Mouse (Mus musculus): ENCODE results near the gene Rcc1l. TPM values are rescaled to one million over a fixed set of nuclear protein-coding genes. Genes with fewer than 3 reads are reported as not detected.

The Rcc1l gene
- polyA plus RNA-seq, 1 experiment from 2014 or later = 28.5 TPM

GRCm38 (mm10) chr5:134178536-134178935 lies 2.0 kb upstream of the Rcc1l start:
- 71% methylated on average over 7 of the region's 7 CpGs for WGBS
- peaks cover 18% of the 10 kb centered on the region for H3K4me1 ChIP-seq (ENCODE audit: control insufficient read depth, insufficient read depth, low read length)
- H3K27ac ChIP-seq (ENCODE audit: low read length) = no peak overlapping the region
- H3K9ac ChIP-seq (ENCODE audit: low read depth, low read length) = no peak overlapping the region
- H3K4me3 ChIP-seq (ENCODE audit: low read length) = no peak overlapping the region
- no peak for ATAC-seq
- no peaks in the 10 kb centered on the region for H3K36me3 ChIP-seq (ENCODE audit: control insufficient read depth, insufficient read depth, low read length)
- H3K27me3 ChIP-seq (replicated peaks; ENCODE audit: control insufficient read depth, insufficient read depth, low read length) = no peaks in the 10 kb centered on the region
- no peaks in the 10 kb centered on the region for H3K9me3 ChIP-seq (ENCODE audit: control insufficient read depth, low read length)
- H3K4me2 ChIP-seq (ENCODE audit: low read depth, low read length) = no peak overlapping the region

GRCm38 (mm10) chr5:134175696-134176095 lies 878 bp downstream of the Rcc1l start:
- Histone ChIP-seq H3K36me3 (ENCODE audit: control insufficient read depth, insufficient read depth, low read length) (0 out of 2 replicates have a peak, but pooled peaks cover 4% of the 10 kb centered on the region), H3K27ac (ENCODE audit: low read length) (peak overlapping the region; percentile 81), H3K4me3 (ENCODE audit: low read length) (peak overlapping the region; percentile 89), H3K9me3 (ENCODE audit: control insufficient read depth, low read length) (no peaks in the 10 kb centered on the region), H3K4me2 (ENCODE audit: low read depth, low read length) (peak overlapping the region; percentile 78), H3K4me1 (ENCODE audit: control insufficient read depth, insufficient read depth, low read length) (peaks cover 6% of the 10 kb centered on the region), H3K27me3 (replicated peaks; ENCODE audit: control insufficient read depth, insufficient read depth, low read length) (no peaks in the 10 kb centered on the region), H3K9ac (ENCODE audit: low read depth, low read length) (peak overlapping the region; percentile 83)
- ATAC-seq = peak; percentile 30
- WGBS = 8% methylated on average over 10 of the region's 10 CpGs

- Histone ChIP-seq H3K4me3 (ENCODE audit: low read length) (no peak overlapping the region), H3K4me1 (ENCODE audit: control insufficient read depth, insufficient read depth, low read length) (peaks cover 6% of the 10 kb centered on the region), H3K36me3 (ENCODE audit: control insufficient read depth, insufficient read depth, low read length) (0 out of 2 replicates have a peak, but pooled peaks cover 4% of the 10 kb centered on the region), H3K27ac (ENCODE audit: low read length) (no peak overlapping the region), H3K4me2 (ENCODE audit: low read depth, low read length) (no peak overlapping the region), H3K27me3 (replicated peaks; ENCODE audit: control insufficient read depth, insufficient read depth, low read length) (no peaks in the 10 kb centered on the region), H3K9ac (ENCODE audit: low read depth, low read length) (no peak overlapping the region), H3K9me3 (ENCODE audit: control insufficient read depth, low read length) (no peaks in the 10 kb centered on the region)
- no peak for ATAC-seq
- WGBS = 44% methylated on average over 4 of the region's 4 CpGs
Measured at GRCm38 (mm10) chr5:134173206-134173605, 3.4 kb downstream of the Rcc1l start.

GRCm38 (mm10) chr5:134170167-134170566 lies 6.4 kb downstream of the Rcc1l start:
- Histone ChIP-seq H3K27me3 (replicated peaks; ENCODE audit: control insufficient read depth, insufficient read depth, low read length) (no peaks in the 10 kb centered on the region), H3K4me1 (ENCODE audit: control insufficient read depth, insufficient read depth, low read length) (0 out of 2 replicates have a peak, but pooled peaks cover under 1% of the 10 kb centered on the region), H3K36me3 (ENCODE audit: control insufficient read depth, insufficient read depth, low read length) (peaks cover 10% of the 10 kb centered on the region; the same call in 1 of the 2 replicates), H3K4me2 (ENCODE audit: low read depth, low read length) (no peak overlapping the region), H3K27ac (ENCODE audit: low read length) (no peak overlapping the region), H3K9me3 (ENCODE audit: control insufficient read depth, low read length) (no peaks in the 10 kb centered on the region), H3K4me3 (ENCODE audit: low read length) (no peak overlapping the region), H3K9ac (ENCODE audit: low read depth, low read length) (no peak overlapping the region)
- WGBS = 88% methylated on average over 8 of the region's 8 CpGs
- ATAC-seq = 0 out of 2 replicates have a peak, but pooled peaks have one; percentile 25

GRCm38 (mm10) chr5:134169231-134169630 lies 7.3 kb downstream of the Rcc1l start:
- no peak for ATAC-seq
- WGBS = 89% methylated on average over 10 of the region's 10 CpGs
- H3K4me2 ChIP-seq (ENCODE audit: low read depth, low read length) = no peak overlapping the region
- no peak overlapping the region for H3K4me3 ChIP-seq (ENCODE audit: low read length)
- H3K27ac ChIP-seq (ENCODE audit: low read length) = no peak overlapping the region
- peaks cover 10% of the 10 kb centered on the region; the same call in 1 of the 2 replicates for H3K36me3 ChIP-seq (ENCODE audit: control insufficient read depth, insufficient read depth, low read length)
- no peaks in the 10 kb centered on the region for H3K9me3 ChIP-seq (ENCODE audit: control insufficient read depth, low read length)
- H3K9ac ChIP-seq (ENCODE audit: low read depth, low read length) = no peak overlapping the region
- no peaks in the 10 kb centered on the region for H3K4me1 ChIP-seq (ENCODE audit: control insufficient read depth, insufficient read depth, low read length)
- no peaks in the 10 kb centered on the region for H3K27me3 ChIP-seq (replicated peaks; ENCODE audit: control insufficient read depth, insufficient read depth, low read length)

GRCm38 (mm10) chr5:134168033-134168432 lies 8.5 kb downstream of the Rcc1l start:
- WGBS = 87% methylated on average over 9 of the region's 9 CpGs
- Histone ChIP-seq H3K27ac (ENCODE audit: low read length) (no peak overlapping the region), H3K9me3 (ENCODE audit: control insufficient read depth, low read length) (no peaks in the 10 kb centered on the region), H3K4me1 (ENCODE audit: control insufficient read depth, insufficient read depth, low read length) (no peaks in the 10 kb centered on the region), H3K9ac (ENCODE audit: low read depth, low read length) (no peak overlapping the region), H3K27me3 (replicated peaks; ENCODE audit: control insufficient read depth, insufficient read depth, low read length) (no peaks in the 10 kb centered on the region), H3K4me3 (ENCODE audit: low read length) (no peak overlapping the region), H3K4me2 (ENCODE audit: low read depth, low read length) (no peak overlapping the region), H3K36me3 (ENCODE audit: control insufficient read depth, insufficient read depth, low read length) (peaks cover 10% of the 10 kb centered on the region; the same call in 1 of the 2 replicates)
- ATAC-seq = no peak

- Histone ChIP-seq H3K36me3 (ENCODE audit: control insufficient read depth, insufficient read depth, low read length) (peaks cover 6% of the 10 kb centered on the region), H3K4me1 (ENCODE audit: control insufficient read depth, insufficient read depth, low read length) (no peaks in the 10 kb centered on the region), H3K27ac (ENCODE audit: low read length) (no peak overlapping the region), H3K9ac (ENCODE audit: low read depth, low read length) (no peak overlapping the region), H3K4me3 (ENCODE audit: low read length) (no peak overlapping the region), H3K9me3 (ENCODE audit: control insufficient read depth, low read length) (no peaks in the 10 kb centered on the region), H3K4me2 (ENCODE audit: low read depth, low read length) (no peak overlapping the region), H3K27me3 (replicated peaks; ENCODE audit: control insufficient read depth, insufficient read depth, low read length) (no peaks in the 10 kb centered on the region)
- ATAC-seq = no peak
- WGBS = 89% methylated on average over 7 of the region's 7 CpGs
Measured at GRCm38 (mm10) chr5:134166642-134167041, 9.9 kb downstream of the Rcc1l start.

- WGBS = 61% methylated on average over 5 of the region's 5 CpGs
- ATAC-seq = 0 out of 2 replicates have a peak, but pooled peaks have one; percentile 5
- peaks cover 9% of the 10 kb centered on the region for H3K36me3 ChIP-seq (ENCODE audit: control insufficient read depth, insufficient read depth, low read length)
- no peak overlapping the region for H3K9ac ChIP-seq (ENCODE audit: low read depth, low read length)
- no peak overlapping the region for H3K4me2 ChIP-seq (ENCODE audit: low read depth, low read length)
- no peak overlapping the region for H3K4me3 ChIP-seq (ENCODE audit: low read length)
- H3K9me3 ChIP-seq (ENCODE audit: control insufficient read depth, low read length) = no peaks in the 10 kb centered on the region
- H3K27ac ChIP-seq (ENCODE audit: low read length) = no peak overlapping the region
- H3K4me1 ChIP-seq (ENCODE audit: control insufficient read depth, insufficient read depth, low read length) = no peaks in the 10 kb centered on the region
- no peaks in the 10 kb centered on the region for H3K27me3 ChIP-seq (replicated peaks; ENCODE audit: control insufficient read depth, insufficient read depth, low read length)
Measured at GRCm38 (mm10) chr5:134164688-134165087, 11.9 kb downstream of the Rcc1l start.

GRCm38 (mm10) chr5:134155916-134156466 lies 20.6 kb downstream of the Rcc1l start:
- no peaks in the 10 kb centered on the region for H3K27me3 ChIP-seq (replicated peaks; ENCODE audit: control insufficient read depth, insufficient read depth, low read length)
- H3K4me1 ChIP-seq (ENCODE audit: control insufficient read depth, insufficient read depth, low read length) = no peaks in the 10 kb centered on the region
- 86% methylated on average over 7 of the region's 7 CpGs for WGBS
- H3K4me3 ChIP-seq (ENCODE audit: low read length) = no peak overlapping the region
- H3K9ac ChIP-seq (ENCODE audit: low read depth, low read length) = no peak overlapping the region
- no peaks in the 10 kb centered on the region for H3K9me3 ChIP-seq (ENCODE audit: control insufficient read depth, low read length)
- H3K27ac ChIP-seq (ENCODE audit: low read length) = no peak overlapping the region
- no peak overlapping the region for H3K4me2 ChIP-seq (ENCODE audit: low read depth, low read length)
- H3K36me3 ChIP-seq (ENCODE audit: control insufficient read depth, insufficient read depth, low read length) = peaks cover 33% of the 10 kb centered on the region
- ATAC-seq = no peak

GRCm38 (mm10) chr5:134151895-134152294 lies 24.7 kb downstream of the Rcc1l start:
- Histone ChIP-seq H3K9me3 (ENCODE audit: control insufficient read depth, low read length) (no peaks in the 10 kb centered on the region), H3K4me1 (ENCODE audit: control insufficient read depth, insufficient read depth, low read length) (no peaks in the 10 kb centered on the region), H3K36me3 (ENCODE audit: control insufficient read depth, insufficient read depth, low read length) (peaks cover 32% of the 10 kb centered on the region), H3K27me3 (replicated peaks; ENCODE audit: control insufficient read depth, insufficient read depth, low read length) (no peaks in the 10 kb centered on the region), H3K27ac (ENCODE audit: low read length) (no peak overlapping the region), H3K9ac (ENCODE audit: low read depth, low read length) (no peak overlapping the region), H3K4me2 (ENCODE audit: low read depth, low read length) (no peak overlapping the region), H3K4me3 (ENCODE audit: low read length) (no peak overlapping the region)
- no peak for ATAC-seq
- 77% methylated on average over 11 of the region's 11 CpGs for WGBS
